Comparison of ENCODE assay signal across 11 mouse cellular contexts in genomic region chr3:121969451-121969850, GRCm38 (mm10). TPM values are rescaled to one million over a fixed set of nuclear protein-coding genes. Genes with fewer than 3 reads are reported as not detected.
A peak's percentile ranks its signal among the peaks of the same experiment; 100 is the strongest.
DNase-seq lines count a peak whose midpoint lies in the region; ATAC-seq and TF ChIP-seq lines count a peak whose summit lies in the region.
"Had no signal": no experiment of that assay in that cellular context is flagged by ENCODE, and none has a peak within 500 bp of the region (broad histone marks: within the 10 kb centered on the region; RNA-seq: fewer than 3 reads in every experiment).

No protein-coding gene starts in this region.

- H3K36me3 ChIP-seq in hindbrain, embryonic 16.5 days (ENCODE audit: control insufficient read depth, insufficient read depth, low read length) = no peaks in the 10 kb centered on the region
- H3K36me3 ChIP-seq in myocyte (ENCODE audit: control insufficient read depth, insufficient read depth) = peaks cover 8% of the 10 kb centered on the region

- peak overlapping the region; percentile 87 for H3K4me3 ChIP-seq in gastrocnemius, adult 2 months
- peak overlapping the region; percentile 84 for H3K4me3 ChIP-seq in left cerebral cortex, adult 2 months
- H3K4me3 ChIP-seq in hindbrain, embryonic 16.5 days (ENCODE audit: low read length) = peak overlapping the region; percentile 16; the same call in 1 of the 2 replicates
- peak overlapping the region; percentile 60 for H3K4me3 ChIP-seq in myocyte

- no peak for DNase-seq in gastrocnemius, adult 2 months
- no peak for DNase-seq in gastrocnemius, postnatal 36 days
- DNase-seq in left cerebral cortex, adult 2 months (ENCODE audit: extremely low spot score in 1 of 2, low spot score in 2 of 2) = no peak
- no peak for DNase-seq in left cerebral cortex, postnatal 4 days
- DNase-seq in urinary bladder, postnatal 10 days (ENCODE audit: low spot score) = no peak
- DNase-seq in urinary bladder, postnatal 25 days (ENCODE audit: low spot score) = no peak
- DNase-seq: B cell, adult 2 months; kidney, postnatal 4 days; midbrain, embryonic 14.5 days had no signal

- peaks cover 64% of the 10 kb centered on the region for H3K79me2 ChIP-seq in myocyte (ENCODE audit: control insufficient read depth, insufficient read depth)

- peak overlapping the region; percentile 91 for H3K27ac ChIP-seq in gastrocnemius, adult 2 months
- no peak overlapping the region; the same call in 1 of the 2 replicates for H3K27ac ChIP-seq in left cerebral cortex, adult 2 months
- no peak overlapping the region for H3K27ac ChIP-seq in hindbrain, embryonic 16.5 days (ENCODE audit: low read depth, low read length)

- peaks cover 12% of the 10 kb centered on the region for H3K4me1 ChIP-seq in hindbrain, embryonic 16.5 days (ENCODE audit: control insufficient read depth, insufficient read depth, low read depth, low read length)

- WGBS in hindbrain, embryonic 16.5 days = 74% methylated on average over 1 of the region's 1 CpGs

- peak overlapping the region; percentile 3; the same call in 1 of the 2 replicates for H3K4me2 ChIP-seq in hindbrain, embryonic 16.5 days (ENCODE audit: low read length)
- H3K4me2 ChIP-seq in myocyte (ENCODE audit: low read depth) = peak overlapping the region; percentile 77

- no peak overlapping the region for H3K9ac ChIP-seq in hindbrain, embryonic 16.5 days (ENCODE audit: low read depth, low read length)

- TF ChIP-seq POLR2A in myocyte (IDR thresholded peaks at IDR 0.05; ENCODE audit: insufficient read length, low read depth) = no peak

- H3ac ChIP-seq in myocyte (ENCODE audit: control insufficient read depth, insufficient read length) = no peak overlapping the region

- peaks cover 2% of the 10 kb centered on the region for H3K27me3 ChIP-seq in hindbrain, embryonic 16.5 days (replicated peaks; ENCODE audit: control insufficient read depth, insufficient read depth, low read length)
- H3K27me3 ChIP-seq in myocyte (ENCODE audit: control insufficient read depth, insufficient read depth, insufficient read length) = no peaks in the 10 kb centered on the region

- ATAC-seq in hindbrain, embryonic 16.5 days = no peak

- no peaks in the 10 kb centered on the region for H3K9me3 ChIP-seq in hindbrain, embryonic 16.5 days (ENCODE audit: control insufficient read depth, low read length)

- intact Hi-C loops in gastrocnemius, adult 2 months (cut with DNase I) = loop anchor here (5.0 kb wide), 2 partner anchors 82 to 153 kb away; no protein-coding TSS in a partner anchor
- intact Hi-C loops in gastrocnemius, postnatal 36 days (cut with DNase I) = loop anchor here (5.0 kb wide), 2 partner anchors 82 to 153 kb away; no protein-coding TSS in a partner anchor
- intact Hi-C loops in left cerebral cortex, adult 2 months (cut with DNase I) = loop anchor here (10.0 kb wide), 1 partner anchor 195 kb away; no protein-coding TSS in a partner anchor
- intact Hi-C loops in left cerebral cortex, postnatal 4 days (cut with DNase I) = loop anchor here (5.0 kb wide), 2 partner anchors 77 to 153 kb away; no protein-coding TSS in a partner anchor

- no peak for TF ChIP-seq CTCF in gastrocnemius, adult 2 months (IDR thresholded peaks at IDR 0.05)
- no peak for TF ChIP-seq CTCF in left cerebral cortex, adult 2 months (IDR thresholded peaks at IDR 0.05)

TF ChIP-seq in myocyte, 11 proteins besides CTCF, POLR2A, EP300 and RAD21:
- TF ChIP-seq E2F4 (IDR thresholded peaks at IDR 0.05; ENCODE audit: insufficient read depth) (no peak), POLR2AphosphoS2 (IDR thresholded peaks at IDR 0.05; ENCODE audit: insufficient read length, low read depth) (no peak), MAX (IDR thresholded peaks at IDR 0.05; ENCODE audit: low read depth) (no peak), USF1 (IDR thresholded peaks at IDR 0.05; ENCODE audit: low read depth) (no peak), MYOG (IDR thresholded peaks at IDR 0.05; ENCODE audit: control insufficient read depth in 1 of 3, insufficient read depth in 1 of 3, insufficient read length in 2 of 3, low read depth in 2 of 3) (no peak), TCF3 (IDR thresholded peaks at IDR 0.05; ENCODE audit: insufficient read length, low read depth) (no peak), CEBPB (IDR thresholded peaks at IDR 0.05; ENCODE audit: insufficient read depth, poor library complexity, severe bottlenecking) (no peak)

RNA-seq across cellular contexts. Expression of gene Arhgap29, which starts 17.1 kb away (rescaled TPM):
- total RNA-seq in gastrocnemius, adult 2 months (2021) = 10 to 100 TPM; 14.0 to 15.6 TPM
- total RNA-seq in gastrocnemius, postnatal 36 days (2021) = 10 to 100 TPM; 13.8 to 15.0 TPM
- total RNA-seq in left cerebral cortex, adult 2 months (2021) = 10 to 100 TPM; 20.5 to 24.4 TPM
- 10 to 100 TPM; 50.7 to 56.0 TPM for total RNA-seq in left cerebral cortex, postnatal 4 days (2021)
- polyA plus RNA-seq in hindbrain, embryonic 16.5 days (2015; fragmentation: Nextera tagmentation; extraction: Ambion mirVana) = 15.4 and 22.1 TPM in 2 replicates
- 13.7 TPM for polyA plus RNA-seq in myocyte (2012; fragmentation: generic; extraction: Trizol)

Comparison
In these comparisons a context has a peak if more than half of its experiments do, and no peak if none do; other contexts are left out.
1. H3K4me3 ChIP-seq: peak in every context shown above with its lines; median percentile 87 in gastrocnemius, adult 2 months; 84 in left cerebral cortex, adult 2 months; 60 in myocyte; 16 in hindbrain, embryonic 16.5 days.